Mouse (Mus musculus): ENCODE data around the gene Gramd4. TPM values are rescaled to one million over a fixed set of nuclear protein-coding genes. Genes with fewer than 3 reads are reported as not detected.

The Gramd4 gene
- total and polyA plus RNA-seq, 3 experiments: 25.3 to 31.5 (median 27.6) TPM

DNA sequence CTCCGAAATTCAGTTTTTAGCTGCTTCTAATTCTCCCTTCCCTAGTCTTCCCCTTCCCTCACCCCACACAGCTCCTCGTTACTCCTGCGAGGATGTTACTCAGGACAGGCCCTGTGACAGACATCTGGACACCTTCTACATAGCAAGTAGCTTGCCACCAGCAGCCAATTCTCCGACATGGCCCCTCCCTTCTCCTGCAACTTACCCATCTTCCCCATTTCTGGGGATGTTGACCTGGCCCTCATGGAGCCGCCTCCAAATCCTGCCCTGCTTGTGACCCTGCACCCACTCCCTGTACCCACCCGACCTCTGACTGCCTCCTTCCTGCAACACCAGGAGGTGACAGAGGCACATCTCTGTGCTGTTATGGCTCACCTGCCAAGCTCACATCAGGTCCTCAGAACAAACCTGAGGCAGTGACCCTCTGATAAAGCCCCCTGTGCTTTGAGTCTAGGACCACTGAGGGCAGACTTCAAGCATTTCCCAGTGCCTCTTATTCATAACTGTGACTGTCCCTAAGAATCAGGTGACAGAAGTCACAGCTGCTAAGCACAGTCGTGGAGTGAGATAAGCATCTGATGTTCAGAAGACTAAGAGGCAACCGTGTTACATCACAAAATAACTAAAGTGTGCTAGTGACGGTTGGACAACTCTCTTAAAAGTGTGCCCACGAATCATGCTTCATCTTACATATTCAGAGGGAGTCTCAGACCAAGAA is 110.5 kb downstream of the Gramd4 start:
- no peaks in the 10 kb centered on the region; the same call in 1 of the 2 replicates for H3K36me3 ChIP-seq (ENCODE audit: control insufficient read depth, insufficient read depth, low read length)
- TF ChIP-seq EP300 (IDR thresholded peaks at IDR 0.05; ENCODE audit: insufficient read depth, low read depth, low read length) (no peak), POLR2A (IDR thresholded peaks at IDR 0.05; ENCODE audit: insufficient read depth, low read depth, low read length) (no peak), CTCF (IDR thresholded peaks at IDR 0.05) (no peak)
- H3K9ac ChIP-seq (ENCODE audit: low read depth, low read length): peak overlapping the region; percentile 22; the same call in 1 of the 2 replicates
- peaks cover 30% of the 10 kb centered on the region for H3K4me1 ChIP-seq (ENCODE audit: control insufficient read depth, insufficient read depth, low read length)
- peaks cover 6% of the 10 kb centered on the region for H3K79me2 ChIP-seq (replicated peaks; ENCODE audit: control insufficient read depth, insufficient read depth, low read length)
- 54% methylated on average over 10 of the region's 10 CpGs for WGBS
- peak overlapping the region; percentile 56 for H3K27ac ChIP-seq
- intact Hi-C loops (cut with DNase I): loop anchor here (2.0 kb wide), 1 partner anchor 61 kb away; no protein-coding TSS in a partner anchor
- DNase-seq: no peak
- H3K4me3 ChIP-seq: no peak overlapping the region
- H3K27me3 ChIP-seq (ENCODE audit: control insufficient read depth, insufficient read depth, low read length): no peaks in the 10 kb centered on the region

DNA sequence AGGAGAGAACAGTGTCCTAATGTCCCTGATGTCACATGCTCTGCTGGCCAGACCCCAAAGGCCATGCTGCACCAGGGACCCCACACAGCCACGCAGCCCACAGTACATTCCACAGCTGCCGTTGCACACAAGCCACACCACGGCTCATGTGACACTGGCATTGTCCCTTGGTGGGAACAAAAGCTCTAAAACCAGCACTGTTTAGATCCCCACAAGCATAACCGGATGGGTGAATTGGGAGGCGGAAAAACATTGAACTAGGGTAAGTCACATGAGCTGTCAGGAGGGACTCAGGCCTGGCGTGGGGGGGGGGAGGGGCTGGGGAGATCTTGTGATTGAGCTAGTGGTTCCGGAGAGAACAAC is 111.0 kb downstream of the Gramd4 start:
- Histone ChIP-seq H3K36me3 (ENCODE audit: control insufficient read depth, insufficient read depth, low read length) (no peaks in the 10 kb centered on the region; the same call in 1 of the 2 replicates), H3K4me1 (ENCODE audit: control insufficient read depth, insufficient read depth, low read length) (peaks cover 35% of the 10 kb centered on the region), H3K79me2 (replicated peaks; ENCODE audit: control insufficient read depth, insufficient read depth, low read length) (peaks cover 6% of the 10 kb centered on the region), H3K4me3 (no peak overlapping the region), H3K9ac (ENCODE audit: low read depth, low read length) (peak overlapping the region; percentile 10; the same call in 1 of the 2 replicates), H3K27me3 (ENCODE audit: control insufficient read depth, insufficient read depth, low read length) (no peaks in the 10 kb centered on the region), H3K27ac (peak overlapping the region; percentile 74)
- DNase-seq: peak in 1 of 2 experiments; percentile 40
- intact Hi-C loops (cut with DNase I): loop anchor here (2.0 kb wide), 1 partner anchor 60 kb away; no protein-coding TSS in a partner anchor
- WGBS: 26% methylated on average over 7 of the region's 7 CpGs
- TF ChIP-seq CTCF (IDR thresholded peaks at IDR 0.05) (no peak), POLR2A (IDR thresholded peaks at IDR 0.05; ENCODE audit: insufficient read depth, low read depth, low read length) (no peak), EP300 (IDR thresholded peaks at IDR 0.05; ENCODE audit: insufficient read depth, low read depth, low read length) (no peak)

DNA sequence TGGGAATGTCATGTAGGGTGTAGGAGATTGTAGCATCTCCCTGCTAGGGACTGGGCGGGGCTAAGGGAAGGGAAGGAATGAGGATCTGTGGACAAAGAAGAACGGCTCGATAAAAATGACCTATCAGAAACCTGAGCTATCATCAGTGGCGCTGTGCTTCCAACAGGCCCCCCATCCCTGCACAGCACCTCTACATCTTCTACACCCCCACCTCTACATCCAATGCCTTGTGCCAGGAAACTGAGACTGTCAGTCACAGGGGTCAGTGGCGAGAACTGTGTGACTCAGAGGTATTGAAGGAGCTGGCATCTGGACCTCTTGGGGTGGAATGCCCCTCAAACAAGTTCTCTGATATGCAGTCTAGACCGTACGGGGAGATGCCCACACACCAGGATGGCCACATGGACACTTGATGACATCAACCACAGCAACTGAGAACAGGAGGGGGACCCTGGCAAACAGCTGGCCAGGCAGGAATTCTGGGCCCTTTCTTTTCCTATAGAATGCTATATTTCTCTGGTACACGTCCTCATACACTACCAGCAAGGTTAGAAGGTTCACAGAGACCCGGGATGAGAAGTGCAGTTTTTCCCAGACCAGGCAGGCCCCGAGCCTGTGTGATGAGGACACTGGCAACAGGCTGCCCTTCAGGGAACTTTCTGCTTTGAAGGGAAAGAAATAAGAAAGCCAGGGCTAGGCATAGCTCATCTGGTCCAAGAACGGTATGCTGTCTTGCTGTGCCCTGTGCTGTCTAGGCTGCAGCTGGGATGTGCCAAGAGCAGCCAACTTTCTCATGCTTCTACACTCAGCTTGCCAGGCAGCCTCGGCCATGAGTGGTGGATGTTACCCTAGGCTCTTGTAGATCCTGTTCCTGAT is 111.7 kb downstream of the Gramd4 start:
- no peak overlapping the region for H3K9ac ChIP-seq (ENCODE audit: low read depth, low read length)
- intact Hi-C loops (cut with DNase I): loop anchor here (2.0 kb wide), 1 partner anchor 60 kb away; no protein-coding TSS in a partner anchor
- H3K36me3 ChIP-seq (ENCODE audit: control insufficient read depth, insufficient read depth, low read length): no peaks in the 10 kb centered on the region; the same call in 1 of the 2 replicates
- no peaks in the 10 kb centered on the region for H3K27me3 ChIP-seq (ENCODE audit: control insufficient read depth, insufficient read depth, low read length)
- no peak overlapping the region for H3K4me3 ChIP-seq
- peaks cover 39% of the 10 kb centered on the region for H3K4me1 ChIP-seq (ENCODE audit: control insufficient read depth, insufficient read depth, low read length)
- WGBS: 45% methylated on average over 12 of the region's 12 CpGs
- H3K79me2 ChIP-seq (replicated peaks; ENCODE audit: control insufficient read depth, insufficient read depth, low read length): peaks cover 6% of the 10 kb centered on the region
- TF ChIP-seq EP300 (IDR thresholded peaks at IDR 0.05; ENCODE audit: insufficient read depth, low read depth, low read length) (no peak), POLR2A (IDR thresholded peaks at IDR 0.05; ENCODE audit: insufficient read depth, low read depth, low read length) (no peak), CTCF (IDR thresholded peaks at IDR 0.05) (no peak)
- peak overlapping the region; percentile 74 for H3K27ac ChIP-seq
- DNase-seq: no peak

DNA sequence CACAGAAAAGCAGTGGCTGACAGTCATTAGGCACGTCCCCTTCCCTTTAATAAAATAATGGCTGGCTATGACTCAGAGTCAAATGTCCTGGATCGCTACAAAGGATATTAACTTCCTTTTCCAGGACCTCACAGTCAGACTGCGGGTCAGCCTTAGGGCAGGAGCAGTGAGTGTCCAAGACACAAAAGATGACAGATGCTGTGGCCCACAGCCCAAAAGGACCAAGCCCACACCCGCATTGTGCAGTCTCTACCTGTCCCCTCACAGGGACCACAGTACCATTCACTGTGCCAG is 112.3 kb downstream of the Gramd4 start:
- WGBS: 16% methylated on average over 4 of the region's 4 CpGs
- TF ChIP-seq EP300 (IDR thresholded peaks at IDR 0.05; ENCODE audit: insufficient read depth, low read depth, low read length): no peak
- no peak for TF ChIP-seq POLR2A (IDR thresholded peaks at IDR 0.05; ENCODE audit: insufficient read depth, low read depth, low read length)
- TF ChIP-seq CTCF (IDR thresholded peaks at IDR 0.05): no peak
- peak overlapping the region; percentile 74 for H3K27ac ChIP-seq
- no peaks in the 10 kb centered on the region for H3K27me3 ChIP-seq (ENCODE audit: control insufficient read depth, insufficient read depth, low read length)
- H3K36me3 ChIP-seq (ENCODE audit: control insufficient read depth, insufficient read depth, low read length): no peaks in the 10 kb centered on the region; the same call in 1 of the 2 replicates
- no peak overlapping the region for H3K9ac ChIP-seq (ENCODE audit: low read depth, low read length)
- peak in 1 of 2 experiments; percentile 54 for DNase-seq
- peaks cover 6% of the 10 kb centered on the region for H3K79me2 ChIP-seq (replicated peaks; ENCODE audit: control insufficient read depth, insufficient read depth, low read length)
- no peak overlapping the region for H3K4me3 ChIP-seq
- peaks cover 39% of the 10 kb centered on the region for H3K4me1 ChIP-seq (ENCODE audit: control insufficient read depth, insufficient read depth, low read length)
- intact Hi-C loops (cut with DNase I): loop anchor here (2.0 kb wide), 1 partner anchor 59 kb away; no protein-coding TSS in a partner anchor

DNA sequence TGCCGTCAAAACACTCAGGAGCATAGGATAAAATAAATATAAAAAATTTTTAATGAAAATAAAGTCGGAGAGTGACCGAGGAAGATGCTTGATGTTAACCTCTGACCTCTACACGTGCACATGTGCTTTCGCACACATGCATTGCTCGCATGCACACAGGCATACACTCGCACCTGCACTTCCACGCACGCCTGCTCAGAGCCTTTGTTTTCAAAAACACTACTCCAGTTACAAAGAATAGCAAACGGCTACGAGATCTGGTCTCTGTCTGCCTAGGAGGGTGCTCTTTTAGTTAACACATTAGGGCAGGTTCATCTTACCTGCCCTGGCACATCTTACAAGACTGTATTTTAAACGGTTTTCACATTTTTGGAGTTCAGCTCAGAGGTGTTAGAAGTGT is 113.8 kb downstream of the Gramd4 start:
- WGBS: 82% methylated on average over 12 of the region's 12 CpGs

More for the DNA sequence above, 113.8 kb downstream of the Gramd4 start:
- H3K27ac ChIP-seq: peak overlapping the region; percentile 54
- no peak for TF ChIP-seq CTCF (IDR thresholded peaks at IDR 0.05)
- TF ChIP-seq POLR2A (IDR thresholded peaks at IDR 0.05; ENCODE audit: insufficient read depth, low read depth, low read length): no peak
- H3K79me2 ChIP-seq (replicated peaks; ENCODE audit: control insufficient read depth, insufficient read depth, low read length): peaks cover 4% of the 10 kb centered on the region; the same call in 1 of the 2 replicates
- DNase-seq: peak in 1 of 2 experiments; percentile 18
- H3K27me3 ChIP-seq (ENCODE audit: control insufficient read depth, insufficient read depth, low read length): no peaks in the 10 kb centered on the region
- H3K36me3 ChIP-seq (ENCODE audit: control insufficient read depth, insufficient read depth, low read length): no peaks in the 10 kb centered on the region; the same call in 1 of the 2 replicates
- intact Hi-C loops (cut with DNase I): no loop called here
- H3K4me1 ChIP-seq (ENCODE audit: control insufficient read depth, insufficient read depth, low read length): peaks cover 41% of the 10 kb centered on the region
- no peak overlapping the region for H3K9ac ChIP-seq (ENCODE audit: low read depth, low read length)
- no peak overlapping the region for H3K4me3 ChIP-seq
